Mouse (Mus musculus) bone marrow, adult 2 months (tissue): ENCODE data around the gene Zfp42. TPM values are rescaled to one million over a fixed set of nuclear protein-coding genes. Genes with fewer than 3 reads are reported as not detected.
"Not testable (repeated sequence)": the region's sequence is repeated elsewhere in the genome, so short reads cannot be mapped to it uniquely, and the experiment has no call there.

Experiments
- H3K27ac ChIP-seq: fragments of 200-500 bp; 2 replicates; pipeline ENCODE4 v1.5.1; 2012; ENCODE audit warnings: low read depth, mild to moderate bottlenecking, control low read depth, inconsistent platforms, low read length; ENCODE audit not compliant: control insufficient read depth, poor library complexity, insufficient read depth
- H3K4me1 ChIP-seq: fragments of 200-500 bp; 2 replicates; pipeline ENCODE4 v1.6.1; 2011; ENCODE audit warnings: low read length; ENCODE audit not compliant: control insufficient read depth, insufficient read depth
- H3K4me3 ChIP-seq: fragments of 200-500 bp; replicated peaks from 2 replicates; pipeline ENCODE3; 2011; ENCODE audit warnings: mild to moderate bottlenecking, low read depth, low read length, control low read depth; ENCODE audit not compliant: control insufficient read depth
- CTCF ChIP-seq: fragments of 200-500 bp; IDR thresholded peaks from 2 replicates; pipeline ENCODE4 v1.5.1; 2011; ENCODE audit warnings: low read length, control low read depth; ENCODE audit not compliant: control insufficient read depth, insufficient read depth
- POLR2A ChIP-seq: fragments of 200-500 bp; IDR thresholded peaks from 2 replicates; pipeline ENCODE4 v1.6.1; 2011; ENCODE audit warnings: low read depth, mild to moderate bottlenecking, control low read depth, low read length, borderline replicate concordance; ENCODE audit not compliant: control insufficient read depth
- WGBS: fragments of 180-500 bp; shearing (Covaris S2); methylation state at CpG from one replicate; pipeline ENCODE4 v1.1.7; 2018; 5-methylcytosine and 5-hydroxymethylcytosine counted together
- polyA plus RNA-seq: library from polyadenylated mRNA; stranded (reverse); fragments of >200 nt; gene quantifications from 2 replicates; pipeline ENCODE4 v1.2.4, GENCODE M21; 2011; ENCODE audit warnings: low replicate concordance; ENCODE audit not compliant: missing spikeins, insufficient read depth, insufficient read length

The Zfp42 gene
- polyA plus RNA-seq, result 1.2 and 6.9 TPM in 2 replicates

GRCm38 (mm10) chr8:43306896-43307295, at the start of gene Zfp42:
Gene Zfp42, minus strand, starts transcription at chr8:43306980.
- WGBS, result 45% methylated on average over 14 of the region's 14 CpGs
- no peaks in the 10 kb centered on the region for H3K4me1 ChIP-seq
- H3K27ac ChIP-seq, result no peak within 1 kb of the TSS
- H3K4me3 ChIP-seq, result no peak within 1 kb of the TSS
- no peak for TF ChIP-seq CTCF

- TF ChIP-seq POLR2A (no peak), CTCF (no peak)
- Histone ChIP-seq H3K4me1 (no peaks in the 10 kb centered on the region), H3K27ac (no peak overlapping the region), H3K4me3 (no peak overlapping the region)
- WGBS, result 79% methylated on average over 12 of the region's 12 CpGs
Measured at GRCm38 (mm10) chr8:43356069-43356770, 49.4 kb upstream of the Zfp42 start.

- not testable (repeated sequence) for H3K4me1 ChIP-seq, H3K4me3 ChIP-seq, H3K27ac ChIP-seq
Measured at GRCm38 (mm10) chr8:43352241-43352640, 45.5 kb upstream of the Zfp42 start.

- Histone ChIP-seq H3K27ac (no peak overlapping the region), H3K4me3 (no peak overlapping the region), H3K4me1 (no peaks in the 10 kb centered on the region)
- no peak for TF ChIP-seq POLR2A
- TF ChIP-seq CTCF, result no peak
- 71% methylated on average over 5 of the region's 5 CpGs for WGBS
Measured at GRCm38 (mm10) chr8:43338555-43338954, 31.8 kb upstream of the Zfp42 start.

- TF ChIP-seq POLR2A (no peak), CTCF (peak; percentile 18; the same call in 1 of the 2 replicates)
- Histone ChIP-seq H3K4me1 (no peaks in the 10 kb centered on the region), H3K4me3 (no peak overlapping the region), H3K27ac (no peak overlapping the region)
- 61% methylated on average over 4 of the region's 4 CpGs for WGBS
Measured at GRCm38 (mm10) chr8:43333465-43333864, 26.7 kb upstream of the Zfp42 start.

- H3K27ac ChIP-seq, result no peak overlapping the region
- H3K4me1 ChIP-seq, result no peaks in the 10 kb centered on the region
- H3K4me3 ChIP-seq, result no peak overlapping the region
- TF ChIP-seq POLR2A (no peak), CTCF (no peak)
- 85% methylated on average over 7 of the region's 7 CpGs for WGBS
Measured at GRCm38 (mm10) chr8:43331657-43332056, 24.9 kb upstream of the Zfp42 start.

GRCm38 (mm10) chr8:43329913-43330705, 23.3 kb upstream of the Zfp42 start:
- H3K27ac ChIP-seq, result no peak overlapping the region
- WGBS, result 85% methylated on average over 21 of the region's 21 CpGs
- no peak overlapping the region for H3K4me3 ChIP-seq
- H3K4me1 ChIP-seq, result no peaks in the 10 kb centered on the region
- TF ChIP-seq CTCF, result no peak
- TF ChIP-seq POLR2A, result no peak

GRCm38 (mm10) chr8:43328666-43329065, 21.9 kb upstream of the Zfp42 start:
- Histone ChIP-seq H3K27ac (no peak overlapping the region), H3K4me1 (no peaks in the 10 kb centered on the region), H3K4me3 (no peak overlapping the region)
- TF ChIP-seq CTCF (no peak), POLR2A (no peak)
- WGBS, result 74% methylated on average over 10 of the region's 10 CpGs

- H3K4me3 ChIP-seq, result no peak overlapping the region
- no peak overlapping the region for H3K27ac ChIP-seq
- WGBS, result 75% methylated on average over 5 of the region's 5 CpGs
- no peaks in the 10 kb centered on the region for H3K4me1 ChIP-seq
- TF ChIP-seq POLR2A, result no peak
- no peak for TF ChIP-seq CTCF
Measured at GRCm38 (mm10) chr8:43320771-43321170, 14.0 kb upstream of the Zfp42 start.
